Mouse (Mus musculus): ENCODE measurements at regions not wholly inside any gene's neighbourhood (a gene's known extent, or its start where the extent isn't known, plus 50 kb on each side); places are given as distances from the start of the nearest gene placed in this dataset.
"Not testable (repeated sequence)": the region's sequence is repeated elsewhere in the genome, so short reads cannot be mapped to it uniquely, and the experiment has no call there.

GRCm38 (mm10) chr1:7388627-7389026 lies 2580.9 kb downstream of the Gm37988 start:
- DNase-seq = no peak

- no peak for DNase-seq
These were observed 2585.8 kb downstream of the Gm37988 start for GRCm38 (mm10) chr1:7393508-7393907.

- no peak for DNase-seq
These were observed 2586.5 kb downstream of the Gm37988 start for GRCm38 (mm10) chr1:7394161-7394560.

- peak; percentile 2 for DNase-seq
These were observed 2587.8 kb downstream of the Gm37988 start for GRCm38 (mm10) chr1:7395527-7395926.

- DNase-seq = peak; percentile 6
These were observed 2589.4 kb downstream of the Gm37988 start for GRCm38 (mm10) chr1:7396867-7397806.

- peak; percentile 96 for DNase-seq
These were observed 2590.2 kb downstream of the Gm37988 start for GRCm38 (mm10) chr1:7397807-7398446.

GRCm38 (mm10) chr1:7398678-7399218 lies 2591.1 kb downstream of the Gm37988 start:
- DNase-seq = no peak

- not testable (repeated sequence) for DNase-seq
These were observed 2598.0 kb downstream of the Gm37988 start for GRCm38 (mm10) chr1:7405651-7406050.

- no peak for DNase-seq
These were observed 2606.8 kb downstream of the Gm37988 start for GRCm38 (mm10) chr1:7414444-7414843.

GRCm38 (mm10) chr1:7451660-7452155 lies 2644.0 kb downstream of the Gm37988 start:
- DNase-seq = no peak

GRCm38 (mm10) chr1:7454931-7455330 lies 2647.2 kb downstream of the Gm37988 start:
- DNase-seq = no peak

- DNase-seq = no peak
These were observed 2650.2 kb downstream of the Gm37988 start for GRCm38 (mm10) chr1:7457895-7458294.

- no peak for DNase-seq
These were observed 2686.4 kb downstream of the Gm37988 start for GRCm38 (mm10) chr1:7494096-7494495.

GRCm38 (mm10) chr1:7499042-7499441 lies 2691.3 kb downstream of the Gm37988 start:
- no peak for DNase-seq

GRCm38 (mm10) chr1:7502363-7502762 lies 2694.7 kb downstream of the Gm37988 start:
- DNase-seq = no peak

- no peak for DNase-seq
These were observed 2711.1 kb downstream of the Gm37988 start for GRCm38 (mm10) chr1:7518791-7519190.

GRCm38 (mm10) chr1:7533506-7533905 lies 2725.8 kb downstream of the Gm37988 start:
- no peak for DNase-seq

- DNase-seq = no peak
These were observed 2727.5 kb downstream of the Gm37988 start for GRCm38 (mm10) chr1:7535191-7535590.

GRCm38 (mm10) chr1:7543492-7543891 lies 2735.8 kb downstream of the Gm37988 start:
- no peak for DNase-seq

GRCm38 (mm10) chr1:7548261-7548660 lies 2740.6 kb downstream of the Gm37988 start:
- no peak for DNase-seq

- no peak for DNase-seq
These were observed 2767.1 kb downstream of the Gm37988 start for GRCm38 (mm10) chr1:7574787-7575186.

- DNase-seq = no peak
These were observed 2778.7 kb downstream of the Gm37988 start for GRCm38 (mm10) chr1:7586409-7586808.

GRCm38 (mm10) chr1:7591327-7591726 lies 2783.6 kb downstream of the Gm37988 start:
- DNase-seq = no peak

All from adrenal gland, adult 8-10 months (tissue).